Mouse (Mus musculus): ENCODE measurements at regions not wholly inside any gene's neighbourhood (a gene's known extent, or its start where the extent isn't known, plus 50 kb on each side); places are given as distances from the start of the nearest gene placed in this dataset.

GRCm38 (mm10) chr10:51056950-51057349 lies 162.4 kb downstream of the Sim1 start:
- intact Hi-C loops (cut with DNase I) = no loop called here
- DNase-seq = no peak

- intact Hi-C loops (cut with DNase I) = no loop called here
- no peak for DNase-seq
Observed at GRCm38 (mm10) chr10:51058333-51058732, 163.8 kb downstream of the Sim1 start.

GRCm38 (mm10) chr10:51101590-51101989 lies 207.0 kb downstream of the Sim1 start:
- intact Hi-C loops (cut with DNase I) = no loop called here
- no peak for DNase-seq

- DNase-seq = no peak
- intact Hi-C loops (cut with DNase I) = no loop called here
Observed at GRCm38 (mm10) chr10:51151833-51152232, 257.3 kb downstream of the Sim1 start.

- no peak for DNase-seq
- intact Hi-C loops (cut with DNase I) = no loop called here
Observed at GRCm38 (mm10) chr10:51153484-51153985, 259.0 kb downstream of the Sim1 start.

- no peak for DNase-seq
- intact Hi-C loops (cut with DNase I) = no loop called here
Observed at GRCm38 (mm10) chr10:51154016-51154415, 259.5 kb downstream of the Sim1 start.

GRCm38 (mm10) chr10:51154743-51155142 lies 260.2 kb downstream of the Sim1 start:
- no peak for DNase-seq
- intact Hi-C loops (cut with DNase I) = no loop called here

GRCm38 (mm10) chr10:51173619-51174018 lies 279.1 kb downstream of the Sim1 start:
- no peak for DNase-seq
- intact Hi-C loops (cut with DNase I) = no loop called here

GRCm38 (mm10) chr10:51175993-51176577 lies 281.5 kb downstream of the Sim1 start:
- no peak for DNase-seq
- intact Hi-C loops (cut with DNase I) = no loop called here

- no peak for DNase-seq
- intact Hi-C loops (cut with DNase I) = no loop called here
Observed at GRCm38 (mm10) chr10:51176692-51177091, 282.1 kb downstream of the Sim1 start.

- intact Hi-C loops (cut with DNase I) = no loop called here
- no peak for DNase-seq
Observed at GRCm38 (mm10) chr10:51181752-51182151, 287.2 kb downstream of the Sim1 start.

GRCm38 (mm10) chr10:51191407-51192059 lies 288.9 kb upstream of the Gm49339 start:
- intact Hi-C loops (cut with DNase I) = no loop called here
- no peak for DNase-seq

- DNase-seq = no peak
- intact Hi-C loops (cut with DNase I) = no loop called here
Observed at GRCm38 (mm10) chr10:51219481-51219880, 260.9 kb upstream of the Gm49339 start.

GRCm38 (mm10) chr10:51233592-51233991 lies 246.8 kb upstream of the Gm49339 start:
- intact Hi-C loops (cut with DNase I) = no loop called here
- no peak for DNase-seq

GRCm38 (mm10) chr10:51235586-51236575 lies 244.5 kb upstream of the Gm49339 start:
- intact Hi-C loops (cut with DNase I) = no loop called here
- DNase-seq = no peak

GRCm38 (mm10) chr10:51238103-51238502 lies 242.3 kb upstream of the Gm49339 start:
- intact Hi-C loops (cut with DNase I) = no loop called here
- DNase-seq = no peak

GRCm38 (mm10) chr10:51253439-51253838 lies 227.0 kb upstream of the Gm49339 start:
- no peak for DNase-seq
- intact Hi-C loops (cut with DNase I) = no loop called here

- intact Hi-C loops (cut with DNase I) = no loop called here
- no peak for DNase-seq
Observed at GRCm38 (mm10) chr10:51257587-51258049, 222.8 kb upstream of the Gm49339 start.

- intact Hi-C loops (cut with DNase I) = no loop called here
- no peak for DNase-seq
Observed at GRCm38 (mm10) chr10:51271364-51271763, 209.0 kb upstream of the Gm49339 start.

- intact Hi-C loops (cut with DNase I) = no loop called here
Observed at GRCm38 (mm10) chr10:51278195-51278594, 202.2 kb upstream of the Gm49339 start.

GRCm38 (mm10) chr10:51282451-51282850 lies 198.0 kb upstream of the Gm49339 start:
- intact Hi-C loops (cut with DNase I) = no loop called here
- no peak for DNase-seq

More at GRCm38 (mm10) chr10:51278195-51278594, 202.2 kb upstream of the Gm49339 start:
- no peak for DNase-seq

All from heart, postnatal 14 days (tissue).